Mouse (Mus musculus): ENCODE measurements around the gene Fcgr3.

DNA sequence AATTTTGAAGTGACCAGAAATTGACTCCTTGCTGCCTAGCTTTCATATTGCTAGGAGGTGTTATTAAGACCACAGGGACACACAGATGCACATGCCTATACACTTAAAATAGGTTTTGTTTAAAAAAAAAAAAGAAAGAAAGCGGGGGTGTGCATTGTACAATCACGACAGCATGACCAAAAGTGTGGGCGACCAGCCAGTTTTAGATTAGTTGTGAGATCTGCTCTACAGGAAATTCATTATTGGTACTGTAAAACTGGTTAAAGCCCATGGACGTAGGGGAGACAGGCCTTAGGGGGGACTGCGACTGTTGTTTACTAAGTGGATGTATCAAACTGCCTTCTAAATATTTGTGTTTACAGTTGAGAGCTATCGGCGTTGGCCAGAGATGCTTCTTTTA, 24.9 kb downstream of the Fcgr3 start:
- no peak for TF ChIP-seq POLR2A (IDR thresholded peaks at IDR 0.05; ENCODE audit: extremely low read depth, insufficient read depth, low read length)
- TF ChIP-seq CTCF (IDR thresholded peaks at IDR 0.05; ENCODE audit: low read depth, low read length), result no peak
